Mouse (Mus musculus) testis, adult 2 months (tissue): Measurements from ENCODE around the gene Smurf1.

ENCODE experiments used
- CTCF ChIP-seq: fragments of 200-500 bp; IDR thresholded peaks from 2 replicates; pipeline ENCODE4 v1.5.1; 2012; ENCODE audit warnings: low read depth, mild to moderate bottlenecking, inconsistent platforms, low read length, moderate library complexity; ENCODE audit not compliant: control insufficient read depth, insufficient read depth, insufficient replicate concordance
- POLR2A ChIP-seq: fragments of 200-500 bp; IDR thresholded peaks from 2 replicates; pipeline ENCODE4 v1.6.1; 2012; ENCODE audit warnings: low read depth, mild to moderate bottlenecking, inconsistent platforms, low read length, moderate library complexity; ENCODE audit not compliant: control insufficient read depth

DNA sequence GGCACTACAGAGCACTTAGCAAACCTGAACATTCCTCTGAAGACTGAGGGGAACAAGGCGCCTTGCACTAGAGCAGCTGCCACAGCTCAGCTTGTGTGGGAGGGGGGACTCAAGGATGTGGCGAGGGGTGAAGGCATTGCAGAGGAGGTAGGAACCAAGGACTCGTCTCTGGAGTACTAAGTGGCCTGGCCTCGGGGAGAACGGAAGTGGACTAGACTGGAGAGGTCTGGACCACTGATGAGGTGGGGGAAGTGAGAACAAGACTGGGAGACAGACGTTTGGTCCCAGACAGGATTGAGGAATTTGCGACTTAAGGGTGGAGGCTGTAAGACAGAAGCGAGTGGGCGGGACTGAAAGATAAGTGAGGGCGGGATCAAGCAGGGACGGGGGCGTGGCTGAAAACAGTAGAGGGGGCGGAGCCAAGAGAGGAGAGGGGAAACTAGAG, 1.8 kb downstream of the Smurf1 start:
- no peak for TF ChIP-seq CTCF
- no peak for TF ChIP-seq POLR2A
